Mouse (Mus musculus) thymus, adult 2 months (tissue): ENCODE data around the gene Slc5a4b.

ENCODE experiments used
- CTCF ChIP-seq: fragments of 200-500 bp; IDR thresholded peaks from 2 replicates; pipeline ENCODE4 v1.5.1; 2012; ENCODE audit warnings: mild to moderate bottlenecking, control low read depth, low read length, moderate library complexity, borderline replicate concordance; ENCODE audit not compliant: control insufficient read depth, poor library complexity, insufficient read depth; ENCODE audit errors: extremely low read depth
- POLR2A ChIP-seq: fragments of 200-500 bp; IDR thresholded peaks from 2 replicates; pipeline ENCODE4 v1.6.1; 2012; ENCODE audit warnings: mild to moderate bottlenecking, low read length, control low read depth, moderate library complexity; ENCODE audit not compliant: control insufficient read depth, poor library complexity, insufficient read depth; ENCODE audit errors: extremely low read depth

DNA sequence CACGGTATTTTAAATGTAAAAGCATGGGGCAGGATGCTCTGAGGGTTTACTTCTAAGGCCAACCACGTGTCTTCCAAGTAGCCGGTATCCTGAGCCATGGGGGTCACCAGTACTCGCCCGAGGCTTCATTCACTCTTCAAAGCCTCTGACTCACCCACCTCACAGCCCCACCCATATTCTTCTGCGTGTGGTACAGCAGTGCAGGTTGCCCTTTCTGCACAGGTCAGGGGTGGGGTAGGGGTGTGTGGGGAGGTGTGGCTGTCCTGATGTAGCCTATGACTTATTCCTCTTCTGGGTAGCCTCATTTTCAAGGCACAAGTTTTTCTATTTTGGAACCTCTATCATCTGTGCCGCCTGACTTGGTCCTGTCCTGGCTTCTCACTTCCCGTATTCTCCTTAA lies 36.1 kb upstream of the Slc5a4b start:
- TF ChIP-seq CTCF (no peak), POLR2A (no peak)
